Mouse (Mus musculus): ENCODE results near the gene Cadm1.

Gene Cadm1

DNA sequence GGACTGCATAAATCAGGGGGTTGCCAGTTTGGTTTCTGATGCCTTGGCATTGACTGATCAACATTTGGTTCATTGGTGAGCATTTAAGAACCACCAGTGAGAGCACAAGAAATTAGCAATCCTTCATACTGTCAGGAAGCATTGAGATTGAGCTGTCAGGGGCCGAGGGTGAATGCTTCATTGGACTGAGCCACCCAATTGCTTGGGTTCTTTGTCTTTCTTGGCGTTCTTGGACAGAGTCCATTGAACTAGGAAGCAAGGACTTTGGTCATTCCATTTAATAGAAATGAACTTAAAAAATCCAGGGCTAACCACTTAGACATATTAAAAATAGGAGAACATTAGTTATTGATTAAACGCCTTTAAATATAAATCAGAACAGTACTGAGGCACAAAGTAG lies 214.9 kb downstream of the Cadm1 start:
- no peak for DNase-seq (ENCODE audit: low spot score)

DNA sequence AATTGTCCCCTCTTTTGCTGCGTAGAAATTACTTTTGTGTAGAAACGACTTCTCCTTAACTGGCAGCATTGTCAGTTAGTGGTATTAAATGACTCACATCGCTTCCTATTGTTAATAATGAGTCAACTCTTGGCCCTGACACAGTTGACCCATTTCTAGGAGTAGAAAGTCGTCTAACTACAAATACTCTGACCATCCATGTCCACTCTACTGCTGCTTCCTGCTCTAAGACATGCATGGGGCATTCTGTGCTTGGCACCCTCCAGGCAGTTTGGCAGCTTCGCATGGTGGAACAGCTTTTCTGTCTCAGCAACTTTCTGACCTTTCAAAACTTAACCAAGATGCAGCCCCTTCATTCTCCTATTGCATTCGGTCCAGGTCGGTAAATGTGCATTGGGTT lies 215.7 kb downstream of the Cadm1 start:
- no peak for DNase-seq (ENCODE audit: low spot score)

DNA sequence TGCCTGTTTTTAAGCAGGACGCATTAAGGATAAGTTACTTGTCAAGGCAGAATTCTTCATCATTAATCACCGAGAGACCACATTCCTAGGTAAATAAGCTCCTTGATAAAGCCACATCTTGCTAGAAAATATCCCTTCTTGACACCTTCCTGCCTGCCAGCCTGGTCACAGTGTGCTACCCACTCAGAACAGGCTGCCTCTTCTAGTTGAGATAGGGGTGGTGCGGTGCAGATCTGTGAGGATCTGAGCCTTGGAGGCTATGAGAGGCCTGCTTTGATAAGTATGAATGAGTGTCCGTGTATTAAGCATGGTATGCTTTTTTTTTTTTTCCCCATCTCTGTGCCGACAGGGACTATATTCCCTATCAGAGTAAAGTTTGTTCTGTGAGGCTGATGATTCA lies 219.2 kb downstream of the Cadm1 start:
- DNase-seq (ENCODE audit: low spot score) = no peak

DNA sequence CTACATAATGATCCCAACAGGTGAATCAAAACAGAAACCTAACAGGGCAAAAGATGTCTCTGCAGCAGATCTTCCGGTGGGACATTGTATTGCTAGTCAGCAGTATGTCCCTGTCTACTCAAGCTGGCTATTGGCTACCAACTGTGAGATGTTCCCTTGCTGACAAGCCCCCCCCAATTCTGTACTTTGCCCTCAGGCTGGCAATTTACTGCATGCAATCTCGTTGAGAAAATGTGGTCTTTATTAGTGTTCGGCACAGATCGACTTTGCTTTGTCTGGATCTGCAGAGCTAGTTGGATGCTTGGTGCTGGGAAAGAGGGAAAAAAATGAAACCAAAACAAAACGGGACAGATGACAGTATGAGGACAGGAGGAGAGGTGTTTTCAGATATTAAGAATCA lies 222.5 kb downstream of the Cadm1 start:
- DNase-seq (ENCODE audit: low spot score) = no peak

DNA sequence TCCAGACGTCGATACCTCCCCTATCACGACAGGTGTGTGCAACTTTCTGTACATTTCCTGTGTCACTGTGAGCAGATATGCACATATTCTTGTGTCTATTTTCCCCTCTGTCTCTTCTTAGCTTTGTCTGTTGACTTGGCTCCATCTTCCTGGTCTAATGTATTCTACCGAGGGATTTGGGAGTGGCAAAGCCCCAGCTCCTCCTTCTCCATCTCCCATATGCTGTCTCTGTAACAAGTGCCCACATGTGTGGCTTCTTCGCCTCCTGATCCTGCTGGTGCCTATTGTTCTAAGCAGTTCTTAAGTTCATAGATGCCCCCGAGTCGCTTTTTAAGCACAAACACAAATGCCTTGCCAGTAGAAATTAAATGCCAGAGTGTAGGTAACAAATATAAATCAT lies 223.2 kb downstream of the Cadm1 start:
- DNase-seq (ENCODE audit: low spot score) = no peak

DNA sequence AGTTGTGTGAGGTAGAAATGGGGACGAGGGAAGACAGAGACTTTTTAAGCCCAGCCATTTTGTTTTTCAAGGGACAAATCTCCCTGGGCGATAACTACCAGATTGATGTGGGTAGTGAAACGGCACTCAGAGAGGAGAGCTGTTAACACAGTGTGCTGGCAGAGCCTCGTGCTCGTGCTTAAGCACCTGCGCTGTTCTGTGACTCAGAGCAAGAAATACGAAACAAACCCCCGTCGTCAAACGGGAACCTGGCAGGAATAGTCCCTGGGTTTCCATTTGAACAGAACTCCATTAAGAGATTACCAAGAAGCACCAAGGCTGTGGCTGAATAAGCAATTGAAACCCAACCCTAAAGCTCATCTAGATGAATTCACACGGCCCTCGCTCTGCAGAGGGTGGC lies 225.1 kb downstream of the Cadm1 start:
- DNase-seq (ENCODE audit: low spot score) = no peak

DNA sequence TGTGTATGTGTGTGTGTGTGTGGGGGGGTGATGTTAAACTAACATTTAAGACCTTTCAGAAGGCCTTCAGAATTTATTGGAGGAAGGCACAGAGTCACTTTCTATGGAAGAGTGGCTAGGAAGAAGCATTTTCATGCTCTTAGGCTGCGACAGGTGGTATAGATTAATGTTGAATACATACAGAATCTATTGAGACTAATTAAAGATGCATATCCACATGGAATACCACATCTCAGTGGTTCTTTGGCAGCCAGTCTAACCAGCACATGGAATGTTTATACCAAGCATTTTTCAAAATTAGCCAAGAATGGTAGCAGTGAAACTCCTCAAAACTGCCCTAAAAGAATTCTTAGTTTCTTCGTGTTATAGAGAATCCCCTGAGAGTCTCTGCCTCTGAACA lies 227.8 kb downstream of the Cadm1 start:
- DNase-seq (ENCODE audit: low spot score) = no peak

DNA sequence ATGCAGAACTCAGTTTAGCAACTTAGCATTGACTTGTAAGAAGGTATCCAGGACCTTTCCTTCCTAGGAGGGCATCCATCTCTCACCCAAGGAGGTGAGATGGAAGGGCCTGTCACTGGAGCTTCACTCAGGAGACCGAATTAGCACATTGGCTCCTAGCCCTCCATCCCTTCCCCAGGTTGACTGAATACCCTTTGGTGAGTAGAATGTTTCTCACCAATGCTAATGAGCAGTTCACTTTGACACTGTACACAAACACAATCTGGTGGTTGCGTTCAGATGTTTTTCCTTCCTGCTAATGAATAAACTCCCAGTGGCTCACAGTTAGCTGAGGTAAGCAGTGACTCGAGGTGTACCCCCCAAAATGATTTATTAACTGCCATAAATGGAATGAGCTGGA lies 228.3 kb downstream of the Cadm1 start:
- no peak for DNase-seq (ENCODE audit: low spot score)

DNA sequence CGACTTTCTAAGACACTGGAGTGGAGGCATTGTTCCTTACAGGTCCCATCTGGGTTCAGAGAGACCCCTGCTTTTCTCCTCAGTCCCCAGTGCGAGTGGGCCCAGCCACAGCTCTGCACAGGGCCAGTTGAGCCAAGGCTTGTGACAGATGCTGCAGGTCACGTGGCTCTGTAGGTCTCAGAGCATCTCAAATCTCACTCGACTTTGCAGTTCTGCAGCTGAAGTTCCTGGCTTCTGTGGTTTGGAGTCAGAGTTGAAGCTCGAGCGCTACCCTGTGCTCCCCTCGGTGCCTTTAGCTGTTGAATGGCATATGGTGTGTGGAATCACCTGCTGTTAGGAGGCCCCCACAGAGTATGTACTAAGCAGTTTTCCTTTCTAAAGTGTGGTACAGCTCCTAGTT lies 229.8 kb downstream of the Cadm1 start:
- DNase-seq (ENCODE audit: low spot score) = no peak

DNA sequence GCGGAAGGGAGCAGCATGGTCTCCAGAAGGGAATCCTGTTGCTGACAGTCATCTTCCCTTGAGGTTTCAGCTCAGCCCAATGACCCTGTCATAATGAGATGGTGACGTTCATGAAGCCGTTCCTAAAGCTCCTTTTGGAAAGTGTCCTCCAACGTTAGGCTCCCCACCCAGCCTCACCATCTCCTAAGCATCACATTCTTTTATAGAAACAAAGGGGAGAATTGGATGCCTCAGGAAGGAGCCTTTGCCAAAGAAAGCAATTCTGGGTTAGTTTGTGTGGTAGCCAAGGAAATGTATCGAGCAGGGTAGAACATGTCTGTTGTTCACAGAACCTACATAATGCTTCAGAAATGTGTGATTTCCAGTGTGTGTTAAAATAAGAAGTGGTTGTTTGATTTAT lies 231.6 kb downstream of the Cadm1 start:
- no peak for DNase-seq (ENCODE audit: low spot score)

DNA sequence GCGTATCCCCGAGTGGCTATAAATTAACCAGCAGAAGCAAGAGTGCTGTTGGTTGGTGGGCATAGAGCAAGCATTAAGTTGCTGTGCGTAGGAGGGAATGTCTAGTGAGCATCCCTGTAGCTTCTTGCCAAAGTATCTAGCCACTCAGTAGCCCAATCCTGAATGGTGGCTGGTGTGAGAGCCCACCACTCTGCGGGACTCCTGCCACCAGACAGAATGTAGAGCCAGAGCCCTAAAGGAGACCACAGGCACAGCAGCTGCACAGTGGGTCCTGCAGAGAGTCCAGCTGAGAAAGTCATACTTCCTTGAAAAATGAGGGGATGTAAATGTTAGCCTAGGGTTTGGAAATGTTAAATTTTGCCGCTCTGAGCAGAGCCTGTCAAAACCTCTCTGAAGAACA lies 232.9 kb downstream of the Cadm1 start:
- DNase-seq (ENCODE audit: low spot score) = no peak

DNA sequence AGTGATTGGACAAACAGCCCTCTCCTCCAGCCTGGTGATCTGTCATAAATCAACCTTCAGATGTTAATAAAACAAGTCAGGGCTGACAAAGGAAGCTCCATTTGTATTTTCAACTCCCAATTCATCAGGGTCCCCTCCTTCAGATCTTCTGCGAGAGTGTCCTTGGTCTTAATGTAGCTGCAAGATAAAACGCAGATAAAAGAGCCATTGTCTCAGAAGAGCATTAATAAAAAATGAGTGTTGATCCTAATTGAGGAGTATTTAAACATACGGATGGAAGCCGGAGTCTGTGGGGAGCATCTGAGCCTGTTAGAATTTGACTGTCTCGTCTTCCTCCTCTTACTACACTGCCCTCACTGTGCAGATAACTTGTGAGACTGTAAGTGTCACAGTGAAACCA lies 234.9 kb downstream of the Cadm1 start:
- DNase-seq (ENCODE audit: low spot score) = no peak

DNA sequence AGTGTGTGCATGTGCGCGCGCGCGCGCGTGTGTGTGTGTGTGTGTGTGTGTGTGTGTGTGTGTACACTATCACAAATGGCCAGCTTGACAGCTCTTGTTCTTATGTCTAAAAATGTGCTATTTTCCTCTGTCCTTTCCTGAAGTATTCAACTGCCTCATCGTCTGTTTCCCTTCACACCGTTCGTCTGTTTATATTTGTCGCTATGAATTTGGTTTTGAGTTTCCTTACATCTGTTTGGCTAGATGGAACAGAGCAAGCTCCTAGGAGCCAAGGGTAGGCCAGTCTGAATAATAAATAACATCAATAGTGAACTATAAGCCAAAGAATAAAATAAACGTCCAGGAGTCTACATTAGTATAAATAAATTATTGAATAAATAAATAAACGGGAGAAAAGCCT lies 235.3 kb downstream of the Cadm1 start:
- DNase-seq (ENCODE audit: low spot score) = no peak

DNA sequence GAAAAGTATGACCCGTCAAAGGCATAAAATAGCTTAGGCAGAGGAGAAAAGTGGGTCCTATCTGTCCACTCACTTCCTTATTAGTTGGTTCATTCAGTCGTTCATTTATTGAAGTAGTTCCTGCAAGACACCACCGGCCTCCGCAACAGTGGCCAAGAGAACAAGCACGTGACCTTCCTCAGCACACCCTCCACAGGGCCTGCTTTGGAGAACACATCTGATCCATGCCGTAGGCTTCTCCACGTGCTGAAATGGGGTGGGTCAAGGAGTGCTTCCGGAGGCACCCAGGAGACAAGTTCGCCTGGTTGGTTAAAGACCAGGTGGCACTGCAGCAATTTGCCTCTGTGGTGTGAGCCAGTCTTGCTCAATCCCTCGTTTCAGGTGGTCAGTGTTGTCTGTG lies 236.4 kb downstream of the Cadm1 start:
- DNase-seq (ENCODE audit: low spot score) = no peak

DNA sequence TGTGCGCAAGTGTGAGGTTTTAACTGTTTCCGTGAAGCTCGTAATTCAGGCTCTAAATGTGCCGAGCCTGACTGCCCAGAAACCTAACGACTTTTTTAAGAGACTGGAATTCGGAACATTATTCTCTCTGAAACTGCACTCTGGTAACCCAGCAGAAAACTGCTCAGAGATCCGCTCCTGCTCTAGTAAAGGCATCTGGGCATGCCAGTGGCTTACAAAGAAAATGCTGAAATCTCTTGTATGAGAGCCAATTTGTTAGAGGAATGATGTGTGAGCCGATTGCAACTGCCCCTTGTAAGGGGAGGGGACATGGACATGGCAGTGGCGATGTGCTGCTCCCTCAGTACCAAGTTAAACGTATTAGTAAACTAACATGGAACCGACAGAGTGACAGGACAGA lies 240.9 kb downstream of the Cadm1 start:
- no peak for DNase-seq (ENCODE audit: low spot score)

DNA sequence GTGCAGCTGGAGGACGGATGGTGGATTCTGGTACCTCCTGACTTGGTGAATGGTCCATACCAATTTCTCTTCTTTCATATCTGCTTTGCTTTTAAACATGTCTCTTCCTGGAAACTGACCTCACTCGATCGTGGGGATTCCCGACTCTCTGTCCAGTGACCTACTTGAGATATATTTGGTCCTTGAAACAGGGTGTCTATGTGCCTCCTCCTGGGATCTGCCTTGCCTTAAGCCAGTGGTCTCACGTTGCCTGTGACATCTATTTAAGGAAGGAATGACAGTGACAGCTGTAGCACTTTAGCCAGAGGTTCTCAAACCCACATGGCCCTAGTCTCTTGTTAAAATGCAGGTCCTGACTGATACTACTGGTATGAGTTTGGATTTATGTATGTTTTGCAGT lies 242.0 kb downstream of the Cadm1 start:
- DNase-seq (ENCODE audit: low spot score) = no peak

DNA sequence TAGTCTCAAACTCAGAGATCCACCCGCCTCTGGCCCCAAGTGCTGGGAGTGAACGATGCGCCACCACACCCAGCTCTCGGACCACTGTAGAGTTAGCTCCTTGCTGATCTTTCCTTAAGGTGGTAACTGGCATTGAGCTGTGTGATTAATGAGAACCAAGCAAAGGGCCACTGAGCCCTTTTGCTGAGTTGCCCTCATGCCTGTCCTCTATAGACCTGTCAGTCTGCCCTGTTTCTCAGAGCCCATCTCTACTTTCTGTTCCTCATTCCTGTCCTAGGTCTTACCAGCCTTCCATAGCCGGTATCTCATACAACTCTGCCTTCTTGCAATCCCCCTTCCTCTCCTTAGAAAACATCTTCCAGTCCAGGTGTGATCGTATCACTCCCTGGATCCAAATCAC lies 242.8 kb downstream of the Cadm1 start:
- no peak for DNase-seq (ENCODE audit: low spot score)

DNA sequence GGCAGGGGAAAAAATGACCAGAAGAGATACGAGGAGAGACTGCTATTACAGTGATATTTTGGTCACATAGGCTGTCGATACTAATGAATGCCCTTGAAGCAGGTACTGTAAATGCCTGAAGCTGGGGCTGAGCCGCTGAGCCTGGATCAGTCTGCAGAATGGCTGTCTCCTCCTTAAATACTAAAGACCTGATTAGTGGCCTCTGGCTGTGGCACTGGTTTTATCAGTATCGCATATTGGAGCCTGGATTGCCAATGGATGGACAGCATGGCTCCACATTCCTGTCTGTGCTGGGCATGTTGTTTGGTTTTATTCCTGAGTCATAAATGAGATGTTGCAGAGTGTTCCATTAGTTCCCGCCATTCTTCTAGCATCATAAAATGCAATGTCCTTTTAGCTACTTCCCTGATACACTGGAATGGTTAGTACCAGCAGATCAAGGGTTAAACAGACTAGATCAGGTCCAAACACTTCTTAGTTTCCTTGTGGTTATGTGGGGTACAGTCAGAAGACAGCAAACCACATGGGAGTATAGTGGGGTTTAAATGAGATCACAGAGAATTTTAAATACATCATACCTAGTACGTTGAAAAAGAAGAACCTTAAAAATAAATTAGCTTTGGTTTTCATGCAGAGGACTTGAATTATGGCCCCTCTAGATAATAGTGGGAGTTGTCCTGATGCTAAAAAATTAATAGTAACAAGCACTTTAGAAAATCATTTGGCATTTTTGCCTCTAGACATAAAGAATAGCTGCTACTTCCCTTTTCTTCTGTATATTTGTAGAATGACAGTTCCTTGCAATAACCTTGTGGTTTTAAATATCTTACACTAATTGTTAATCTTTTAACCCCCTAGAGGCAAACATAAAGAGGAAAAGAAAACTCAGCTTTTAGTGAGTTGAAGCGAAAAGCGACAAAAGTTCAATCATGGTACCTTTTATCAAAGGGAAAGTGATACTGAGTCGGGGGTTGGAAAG lies 247.3 kb downstream of the Cadm1 start:
- DNase-seq (ENCODE audit: low spot score) = no peak

DNA sequence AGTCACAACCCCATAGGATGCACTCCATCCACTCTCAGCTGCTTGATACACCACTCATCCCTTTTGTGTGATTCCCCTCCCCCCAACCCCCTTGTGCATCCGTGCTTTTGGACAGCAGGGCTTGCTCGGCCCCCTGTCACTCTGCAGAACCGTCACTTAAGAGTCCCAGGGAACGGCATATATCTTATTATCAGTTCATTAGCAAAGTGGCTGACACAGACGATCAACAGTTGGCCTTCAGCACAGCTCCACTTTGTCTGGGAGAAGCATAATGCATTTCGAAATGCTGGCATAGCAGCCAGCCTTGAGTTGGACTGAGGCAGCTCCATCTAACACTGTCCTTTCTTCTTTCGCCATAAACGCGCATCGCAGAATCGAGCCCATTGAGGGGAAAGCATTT lies 248.5 kb downstream of the Cadm1 start:
- no peak for DNase-seq (ENCODE audit: low spot score)

DNA sequence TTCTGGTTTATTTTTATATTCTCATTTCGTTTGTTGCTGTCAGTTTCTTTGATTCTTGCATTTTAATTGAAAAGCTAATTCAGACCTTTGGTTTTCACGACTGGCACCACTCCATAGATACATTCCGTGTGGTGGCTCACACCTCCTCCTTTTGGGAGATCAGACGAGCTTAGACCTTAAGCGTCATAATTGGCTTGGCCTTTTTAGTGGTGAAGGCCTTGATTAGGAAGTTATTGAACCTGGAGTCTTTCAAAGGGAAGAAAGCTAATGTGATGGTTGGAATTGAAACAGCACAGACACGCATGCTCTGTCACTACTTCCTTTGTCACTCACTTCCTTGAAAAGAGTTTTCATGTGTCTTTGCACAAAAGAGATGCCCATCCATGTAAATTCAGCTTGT lies 249.3 kb downstream of the Cadm1 start:
- no peak for DNase-seq (ENCODE audit: low spot score)

DNA sequence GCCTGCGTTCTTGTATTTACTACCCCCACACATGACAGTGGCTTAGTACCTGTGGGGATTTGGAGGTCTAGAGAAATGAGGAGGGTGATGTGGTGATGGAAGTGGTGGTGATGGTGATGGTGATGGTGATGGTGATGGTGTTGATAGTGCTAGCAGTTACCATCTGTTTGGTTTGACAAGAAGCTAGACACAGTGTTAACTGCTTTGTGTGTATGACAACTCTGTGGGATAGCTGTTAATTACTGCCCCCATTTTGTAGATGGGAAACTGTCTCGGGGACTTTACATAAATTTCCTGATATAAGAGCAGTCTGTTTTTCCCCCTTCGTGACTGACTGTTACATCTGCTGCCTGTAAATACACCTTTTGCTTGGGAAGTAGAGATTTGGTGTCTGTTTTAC lies 256.7 kb downstream of the Cadm1 start:
- DNase-seq (ENCODE audit: low spot score) = no peak

DNA sequence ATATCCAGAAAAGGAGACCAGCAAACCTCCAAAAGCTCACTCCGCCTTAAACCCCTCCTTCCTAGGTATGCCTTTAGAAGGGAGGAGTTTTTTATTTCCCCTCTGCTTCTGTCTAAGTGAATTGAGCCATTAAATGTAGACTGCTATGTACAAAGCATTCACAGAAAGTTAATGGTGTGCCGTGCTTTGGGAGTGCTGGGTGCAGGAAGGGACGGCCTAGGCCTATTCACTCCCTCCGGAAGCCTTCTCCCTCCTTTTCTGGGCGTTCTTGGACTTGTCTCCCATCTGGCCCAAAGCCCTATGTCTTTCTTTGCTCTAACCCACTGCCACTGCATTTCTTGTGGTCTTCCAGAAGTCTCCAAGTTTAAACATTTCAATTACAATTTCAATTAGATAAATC lies 268.5 kb downstream of the Cadm1 start:
- DNase-seq (ENCODE audit: low spot score) = no peak

DNA sequence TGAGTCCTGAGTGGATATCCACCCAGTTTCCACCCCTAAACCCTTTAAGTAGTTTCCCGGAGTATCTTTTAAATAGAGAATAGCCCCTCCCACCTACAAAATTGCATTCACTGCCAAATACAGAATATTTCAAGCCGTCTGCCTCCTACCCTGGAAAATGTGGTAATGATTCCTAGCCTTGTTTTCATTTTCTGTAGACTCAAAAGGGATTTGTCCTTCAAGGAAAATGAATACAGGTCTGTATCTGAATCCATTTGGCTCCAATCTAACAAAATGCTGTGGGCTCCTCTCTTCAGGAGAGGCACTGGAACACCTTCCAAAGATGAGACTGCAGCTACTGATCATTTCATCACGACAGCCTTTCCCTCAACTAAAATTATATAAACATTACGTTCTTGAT lies 271.3 kb downstream of the Cadm1 start:
- no peak for DNase-seq (ENCODE audit: low spot score)

DNA sequence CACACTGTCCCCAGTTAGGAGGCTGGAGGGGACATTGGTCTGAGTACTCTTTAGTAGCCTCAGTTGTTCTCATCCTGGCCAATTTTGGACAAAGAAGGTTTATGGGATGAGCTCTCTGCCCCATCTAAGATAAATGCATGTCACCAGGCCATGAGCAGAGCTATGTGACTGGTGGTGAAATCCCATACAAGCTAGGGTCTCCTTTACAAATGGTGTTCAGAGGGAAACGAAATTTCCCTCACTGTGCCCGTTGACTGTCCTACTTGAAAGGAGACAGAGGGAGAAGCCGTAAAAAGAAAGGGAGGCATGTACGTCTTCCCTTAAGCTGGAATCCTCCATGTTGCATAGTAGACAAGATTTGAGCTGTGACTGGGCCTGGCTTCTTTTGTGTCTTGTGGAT lies 272.6 kb downstream of the Cadm1 start:
- DNase-seq (ENCODE audit: low spot score) = no peak

Data from layer of hippocampus, adult 9-10 months (tissue).